Mouse (Mus musculus) embryonic facial prominence, embryonic 14.5 days (tissue): ENCODE results near the gene P3h4. TPM values are rescaled to one million over a fixed set of nuclear protein-coding genes. Genes with fewer than 3 reads are reported as not detected.

Experiments used
- ATAC-seq: fragments of 200-750 bp; cut with Nextera tagmentation; 2 replicates; pipeline ENCODE4 v1.8.0; 2017; ENCODE audit warnings: low read depth, moderate number of reproducible peaks, moderate TSS enrichment
- DNase-seq: peaks from one replicate; pipeline ENCODE4 v3.0.0-alpha.2; 2015; ENCODE audit warnings: low spot score
- H3K27ac ChIP-seq: fragments of 300-500 bp; sonication (generic); replicated peaks from 2 replicates; pipeline ENCODE4 v1.5.1; 2014; ENCODE audit warnings: low read depth, mild to moderate bottlenecking, low read length, moderate library complexity
- H3K27me3 ChIP-seq: fragments of 300-500 bp; sonication (generic); replicated peaks from 2 replicates; pipeline ENCODE4 v1.6.1; 2014; ENCODE audit warnings: low read length; ENCODE audit not compliant: control insufficient read depth, insufficient read depth
- H3K36me3 ChIP-seq: fragments of 300-500 bp; sonication (generic); 2 replicates; pipeline ENCODE4 v1.6.1; 2014; ENCODE audit warnings: low read length, mixed read lengths; ENCODE audit not compliant: control insufficient read depth, insufficient read depth
- H3K4me1 ChIP-seq: fragments of 300-500 bp; sonication (generic); 2 replicates; pipeline ENCODE4 v1.6.1; 2014; ENCODE audit warnings: antibody characterized with exemption, low read length; ENCODE audit not compliant: control insufficient read depth, insufficient read depth
- H3K4me2 ChIP-seq: fragments of 300-500 bp; sonication (generic); 2 replicates; pipeline ENCODE4 v1.6.1; 2014; ENCODE audit warnings: low read depth, mild to moderate bottlenecking, low read length, moderate library complexity, mixed read lengths
- H3K4me3 ChIP-seq: fragments of 300-500 bp; sonication (generic); 2 replicates; pipeline ENCODE4 v1.5.1; 2014; ENCODE audit warnings: low read depth, mild to moderate bottlenecking, low read length
- H3K9ac ChIP-seq: fragments of 300-500 bp; sonication (generic); 2 replicates; pipeline ENCODE4 v1.6.1; 2014; ENCODE audit warnings: low read depth, mild to moderate bottlenecking, low read length, moderate library complexity, mixed read lengths
- H3K9me3 ChIP-seq: fragments of 300-500 bp; sonication (generic); 2 replicates; pipeline ENCODE4 v1.6.1; 2016; ENCODE audit warnings: low read length; ENCODE audit not compliant: control insufficient read depth
- WGBS: fragments of 180-500 bp; shearing (Covaris S2); extraction: QIAGEN DNeasy Blood & Tissue Kit; methylation state at CpG from one replicate; pipeline ENCODE4 v1.1.7; 2014; 5-methylcytosine and 5-hydroxymethylcytosine counted together
- polyA plus RNA-seq: library from polyadenylated mRNA; unstranded; fragments of >200 nt; fragmentation: Nextera tagmentation; extraction: Ambion mirVana; gene quantifications from 2 replicates; pipeline ENCODE4 v1.2.1, GENCODE M21; 2014

Gene P3h4
- polyA plus RNA-seq, 1 experiment from 2014 or later, result 92.8 TPM

GRCm38 (mm10) chr11:100404456-100405074 is 10.1 kb downstream of the P3h4 start:
- Histone ChIP-seq H3K4me3 (no peak overlapping the region), H3K9ac (no peak overlapping the region), H3K36me3 (peaks cover 18% of the 10 kb centered on the region; the same call in 1 of the 2 replicates), H3K9me3 (no peaks in the 10 kb centered on the region), H3K4me1 (no peaks in the 10 kb centered on the region), H3K27me3 (no peaks in the 10 kb centered on the region), H3K4me2 (no peak overlapping the region), H3K27ac (no peak overlapping the region)
- ATAC-seq, result no peak
- DNase-seq, result no peak
- 86% methylated on average over 3 of the region's 3 CpGs for WGBS

- WGBS, result 77% methylated on average over 10 of the region's 10 CpGs
- Histone ChIP-seq H3K27ac (0 out of 2 replicates have a peak overlapping the region, but pooled peaks have one; percentile 28), H3K36me3 (peaks cover 9% of the 10 kb centered on the region; the same call in 1 of the 2 replicates), H3K9ac (no peak overlapping the region), H3K4me3 (no peak overlapping the region), H3K27me3 (no peaks in the 10 kb centered on the region), H3K4me2 (no peak overlapping the region), H3K4me1 (no peaks in the 10 kb centered on the region), H3K9me3 (no peaks in the 10 kb centered on the region)
- ATAC-seq, result no peak
- DNase-seq, result no peak
These were observed 11.0 kb downstream of the P3h4 start for GRCm38 (mm10) chr11:100403445-100404134.

- H3K9ac ChIP-seq, result no peak overlapping the region
- WGBS, result 56% methylated on average over 2 of the region's 2 CpGs
- H3K4me1 ChIP-seq, result 0 out of 2 replicates have a peak, but pooled peaks cover 3% of the 10 kb centered on the region
- H3K36me3 ChIP-seq, result 0 out of 2 replicates have a peak, but pooled peaks cover 5% of the 10 kb centered on the region
- peak; percentile 40 for DNase-seq
- no peak overlapping the region for H3K4me3 ChIP-seq
- no peak overlapping the region for H3K4me2 ChIP-seq
- ATAC-seq, result no peak
- H3K27ac ChIP-seq, result no peak overlapping the region
- H3K27me3 ChIP-seq, result no peaks in the 10 kb centered on the region
- H3K9me3 ChIP-seq, result no peaks in the 10 kb centered on the region
These were observed 12.0 kb downstream of the P3h4 start for GRCm38 (mm10) chr11:100402682-100403081.

GRCm38 (mm10) chr11:100402240-100402639 is 12.4 kb downstream of the P3h4 start:
- WGBS, result 35% methylated on average over 6 of the region's 6 CpGs
- Histone ChIP-seq H3K4me1 (0 out of 2 replicates have a peak, but pooled peaks cover 3% of the 10 kb centered on the region), H3K27ac (no peak overlapping the region), H3K36me3 (0 out of 2 replicates have a peak, but pooled peaks cover 3% of the 10 kb centered on the region), H3K9ac (no peak overlapping the region), H3K4me2 (no peak overlapping the region), H3K4me3 (no peak overlapping the region), H3K27me3 (no peaks in the 10 kb centered on the region), H3K9me3 (no peaks in the 10 kb centered on the region)
- no peak for ATAC-seq
- DNase-seq, result peak; percentile 26

DNA sequence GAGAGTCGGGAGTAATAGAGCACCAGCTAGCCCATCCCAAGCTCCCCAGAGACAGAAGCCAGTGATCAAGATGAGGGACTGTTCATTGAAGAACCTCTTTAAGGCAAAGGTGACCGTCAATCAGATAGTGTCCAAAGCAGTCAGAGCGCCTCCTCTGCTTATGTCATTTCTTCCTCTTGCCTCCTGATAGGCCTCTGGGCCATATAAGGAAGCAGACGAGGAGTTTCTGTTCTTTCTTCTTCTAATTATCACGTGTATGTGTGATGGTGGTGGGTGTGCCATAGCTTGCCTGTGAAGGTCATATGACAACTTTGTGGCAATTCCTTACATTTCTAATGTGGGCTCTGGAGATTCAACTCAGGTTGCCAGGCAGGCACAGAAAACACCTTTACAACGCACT is 13.8 kb downstream of the P3h4 start:
- Histone ChIP-seq H3K4me1 (peaks cover 13% of the 10 kb centered on the region), H3K9ac (no peak overlapping the region), H3K4me2 (no peak overlapping the region), H3K36me3 (no peaks in the 10 kb centered on the region), H3K9me3 (no peaks in the 10 kb centered on the region), H3K4me3 (no peak overlapping the region), H3K27me3 (no peaks in the 10 kb centered on the region), H3K27ac (no peak overlapping the region)
- no peak for DNase-seq
- no peak for ATAC-seq
- WGBS, result 77% methylated on average over 6 of the region's 6 CpGs

- no peak for DNase-seq
- no peak for ATAC-seq
These were observed 14.7 kb downstream of the P3h4 start for GRCm38 (mm10) chr11:100399727-100400538.

GRCm38 (mm10) chr11:100399320-100399719 is 15.3 kb downstream of the P3h4 start:
- WGBS, result 55% methylated on average over 8 of the region's 9 CpGs
- peak; percentile 48 for DNase-seq

More at GRCm38 (mm10) chr11:100399727-100400538, 14.7 kb downstream of the P3h4 start:
- Histone ChIP-seq H3K9me3 (no peaks in the 10 kb centered on the region), H3K4me2 (no peak overlapping the region), H3K27me3 (no peaks in the 10 kb centered on the region), H3K4me3 (no peak overlapping the region), H3K9ac (no peak overlapping the region), H3K4me1 (peaks cover 22% of the 10 kb centered on the region), H3K36me3 (no peaks in the 10 kb centered on the region), H3K27ac (no peak overlapping the region; the same call in 1 of the 2 replicates)
- 72% methylated on average over 12 of the region's 12 CpGs for WGBS

DNA sequence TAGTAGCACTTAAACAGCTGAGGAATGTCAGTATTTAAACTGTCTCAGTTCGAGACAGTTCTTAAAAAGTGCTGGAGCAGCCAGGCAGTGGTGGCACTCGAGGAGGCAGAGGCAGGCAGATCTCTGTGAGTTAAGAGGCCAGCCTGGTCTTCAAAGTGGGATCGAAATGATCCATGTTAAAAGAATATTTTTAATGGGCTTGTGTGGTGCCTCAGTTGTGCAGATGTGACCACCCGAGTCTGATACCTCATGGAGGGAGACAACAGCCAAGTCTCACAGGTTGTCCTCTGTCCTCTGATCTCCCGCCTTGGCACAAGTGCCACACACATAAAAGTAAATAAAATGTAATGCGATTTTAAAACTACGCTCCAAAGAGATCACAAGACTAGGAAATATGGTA is 16.1 kb downstream of the P3h4 start:
- Histone ChIP-seq H3K4me1 (peaks cover 31% of the 10 kb centered on the region), H3K27me3 (no peaks in the 10 kb centered on the region), H3K36me3 (no peaks in the 10 kb centered on the region), H3K9me3 (no peaks in the 10 kb centered on the region), H3K4me3 (0 out of 2 replicates have a peak overlapping the region, but pooled peaks have one; percentile 79), H3K27ac (peak overlapping the region; percentile 55), H3K9ac (no peak overlapping the region), H3K4me2 (peak overlapping the region; percentile 77; the same call in 1 of the 2 replicates)
- DNase-seq, result no peak
- 91% methylated on average over 7 of the region's 7 CpGs for WGBS
- ATAC-seq, result no peak

More at GRCm38 (mm10) chr11:100399320-100399719, 15.3 kb downstream of the P3h4 start:
- Histone ChIP-seq H3K9ac (no peak overlapping the region), H3K27ac (peak overlapping the region; percentile 39; the same call in 1 of the 2 replicates), H3K4me3 (no peak overlapping the region), H3K27me3 (no peaks in the 10 kb centered on the region), H3K4me2 (no peak overlapping the region), H3K36me3 (no peaks in the 10 kb centered on the region), H3K9me3 (no peaks in the 10 kb centered on the region), H3K4me1 (peaks cover 28% of the 10 kb centered on the region)
- ATAC-seq, result no peak
